Mouse (Mus musculus): ENCODE data around the gene Pank4. TPM values are rescaled to one million over a fixed set of nuclear protein-coding genes. Genes with fewer than 3 reads are reported as not detected.
A peak's percentile ranks its signal among the peaks of the same experiment; 100 is the strongest.

The Pank4 gene
- polyA plus RNA-seq (2015; fragmentation: Nextera tagmentation; extraction: Ambion mirVana), result 14.8 and 14.9 TPM in 2 replicates

DNA sequence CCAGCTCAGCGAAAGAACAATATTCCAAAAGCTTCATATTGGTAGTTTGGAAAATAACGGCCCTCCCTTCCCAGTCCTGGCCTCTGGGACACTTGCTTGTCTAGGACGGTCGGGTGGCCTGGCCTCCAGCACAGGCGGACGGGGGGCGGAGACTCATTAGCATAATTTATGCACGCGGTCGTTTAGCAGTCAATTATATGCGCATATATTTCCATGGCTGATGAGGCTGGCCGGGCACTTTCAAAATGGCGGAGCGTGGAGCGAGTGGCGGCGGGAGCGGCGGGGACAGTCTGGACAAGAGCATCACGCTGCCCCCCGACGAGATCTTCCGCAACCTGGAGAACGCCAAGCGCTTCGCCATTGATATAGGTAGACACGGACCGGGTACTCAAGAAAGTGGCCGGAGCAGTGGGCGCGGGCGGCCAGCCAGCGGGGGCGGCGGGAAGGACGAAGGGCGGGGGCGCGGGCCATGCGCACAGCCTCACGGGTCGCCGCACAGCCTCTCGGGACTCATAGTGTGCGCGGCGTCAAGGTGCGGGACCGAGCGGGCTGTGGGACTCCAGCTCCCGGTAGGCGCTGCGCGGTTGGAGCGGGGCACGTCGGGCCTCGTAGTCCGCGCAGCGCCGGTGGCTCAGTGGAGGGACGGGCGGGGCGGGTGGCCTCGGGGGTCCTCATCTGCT lies at the start of gene Pank4:
Pank4 (plus strand) TSS at position 223 of the 680 bp plus-strand sequence.
- Histone ChIP-seq H3K27ac (replicated peaks) (peak within 1 kb of the TSS; percentile 86), H3K36me3 (ENCODE audit: control insufficient read depth, insufficient read depth, low read length) (peaks cover under 1% of the 10 kb centered on the region; the same call in 1 of the 2 replicates), H3K9me3 (ENCODE audit: control insufficient read depth, low read length) (no peaks in the 10 kb centered on the region), H3K4me1 (replicated peaks; ENCODE audit: control insufficient read depth, insufficient read depth) (peaks cover 15% of the 10 kb centered on the region), H3K9ac (ENCODE audit: low read length) (peak within 1 kb of the TSS; percentile 83), H3K4me2 (replicated peaks; ENCODE audit: low read depth) (peak within 1 kb of the TSS; percentile 88), H3K4me3 (ENCODE audit: low read depth, low read length) (peak within 1 kb of the TSS; percentile 77), H3K27me3 (ENCODE audit: control insufficient read depth, insufficient read depth, low read length) (peaks cover 9% of the 10 kb centered on the region; the same call in 1 of the 2 replicates)
- ATAC-seq (ENCODE audit: low FRiP score, low TSS enrichment), result peak; percentile 96
- TF ChIP-seq EP300 (optimal IDR thresholded peaks at IDR 0.05), result no peak
- TF ChIP-seq CTCF (IDR thresholded peaks at IDR 0.05; ENCODE audit: low read depth), result no peak
- peak; percentile 91 for DNase-seq (ENCODE audit: low spot score)
- WGBS, result under 1% methylated on average over 54 of the region's 66 CpGs

DNA sequence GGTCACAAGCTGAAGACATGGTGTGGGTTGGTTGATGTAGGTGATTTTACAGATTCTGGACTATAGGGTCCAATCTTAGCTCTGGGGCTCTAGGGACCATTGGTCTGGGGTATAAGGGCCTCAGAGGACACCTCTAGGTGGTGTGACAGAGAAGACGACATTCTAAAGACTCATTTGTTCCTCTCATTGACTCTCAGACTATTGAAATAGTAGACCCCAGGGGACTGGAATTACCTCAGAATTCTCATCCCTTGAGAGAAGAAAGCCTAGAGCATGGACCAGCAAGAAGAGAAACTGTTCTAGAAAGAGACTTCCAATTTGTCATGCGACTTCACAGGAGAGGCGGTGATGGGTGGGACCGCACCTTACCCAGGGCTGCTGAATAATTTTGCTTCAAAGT lies 49.7 kb upstream of the Pank4 start:
- no peak for DNase-seq (ENCODE audit: low spot score)
- H3K9me3 ChIP-seq (ENCODE audit: control insufficient read depth, low read length), result no peaks in the 10 kb centered on the region
- no peak overlapping the region for H3K4me3 ChIP-seq (ENCODE audit: low read depth, low read length)
- H3K4me2 ChIP-seq (replicated peaks; ENCODE audit: low read depth), result no peak overlapping the region
- no peak for ATAC-seq (ENCODE audit: low FRiP score, low TSS enrichment)
- H3K27ac ChIP-seq (replicated peaks), result no peak overlapping the region
- no peak overlapping the region for H3K9ac ChIP-seq (ENCODE audit: low read length)
- no peaks in the 10 kb centered on the region for H3K27me3 ChIP-seq (ENCODE audit: control insufficient read depth, insufficient read depth, low read length)
- TF ChIP-seq CTCF (IDR thresholded peaks at IDR 0.05; ENCODE audit: low read depth) (no peak), EP300 (optimal IDR thresholded peaks at IDR 0.05) (no peak)
- no peaks in the 10 kb centered on the region; the same call in 1 of the 2 replicates for H3K36me3 ChIP-seq (ENCODE audit: control insufficient read depth, insufficient read depth, low read length)
- peaks cover 2% of the 10 kb centered on the region; the same call in 1 of the 2 replicates for H3K4me1 ChIP-seq (replicated peaks; ENCODE audit: control insufficient read depth, insufficient read depth)
- 96% methylated on average over 4 of the region's 4 CpGs for WGBS

DNA sequence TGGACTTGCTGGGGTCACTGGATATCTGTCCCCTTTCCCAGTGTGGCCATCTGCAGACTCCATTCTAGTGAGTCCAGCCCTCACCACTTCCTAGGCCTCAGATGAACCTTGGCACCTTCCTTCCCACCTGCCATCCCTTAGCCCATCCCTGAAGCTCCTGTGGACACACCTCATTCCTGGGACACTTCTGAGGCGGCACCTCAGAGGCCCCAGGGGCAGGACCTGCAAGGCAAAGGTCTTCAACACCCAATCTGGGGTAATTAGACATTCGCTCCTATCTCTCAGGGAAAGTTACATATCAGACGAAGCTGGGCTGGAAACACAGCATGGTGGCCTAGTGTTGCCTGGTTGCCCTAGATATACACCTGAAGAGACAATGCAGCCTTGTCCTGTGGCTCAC lies 49.2 kb upstream of the Pank4 start:
- no peak overlapping the region for H3K4me2 ChIP-seq (replicated peaks; ENCODE audit: low read depth)
- H3K4me1 ChIP-seq (replicated peaks; ENCODE audit: control insufficient read depth, insufficient read depth), result peaks cover 2% of the 10 kb centered on the region; the same call in 1 of the 2 replicates
- ATAC-seq (ENCODE audit: low FRiP score, low TSS enrichment) (no peak), DNase-seq (ENCODE audit: low spot score) (no peak)
- TF ChIP-seq CTCF (IDR thresholded peaks at IDR 0.05; ENCODE audit: low read depth), result no peak
- no peak for TF ChIP-seq EP300 (optimal IDR thresholded peaks at IDR 0.05)
- no peaks in the 10 kb centered on the region for H3K9me3 ChIP-seq (ENCODE audit: control insufficient read depth, low read length)
- no peak overlapping the region for H3K27ac ChIP-seq (replicated peaks)
- no peak overlapping the region for H3K9ac ChIP-seq (ENCODE audit: low read length)
- H3K36me3 ChIP-seq (ENCODE audit: control insufficient read depth, insufficient read depth, low read length), result no peaks in the 10 kb centered on the region; the same call in 1 of the 2 replicates
- no peak overlapping the region for H3K4me3 ChIP-seq (ENCODE audit: low read depth, low read length)
- WGBS, result 76% methylated on average over 3 of the region's 3 CpGs
- no peaks in the 10 kb centered on the region for H3K27me3 ChIP-seq (ENCODE audit: control insufficient read depth, insufficient read depth, low read length)

DNA sequence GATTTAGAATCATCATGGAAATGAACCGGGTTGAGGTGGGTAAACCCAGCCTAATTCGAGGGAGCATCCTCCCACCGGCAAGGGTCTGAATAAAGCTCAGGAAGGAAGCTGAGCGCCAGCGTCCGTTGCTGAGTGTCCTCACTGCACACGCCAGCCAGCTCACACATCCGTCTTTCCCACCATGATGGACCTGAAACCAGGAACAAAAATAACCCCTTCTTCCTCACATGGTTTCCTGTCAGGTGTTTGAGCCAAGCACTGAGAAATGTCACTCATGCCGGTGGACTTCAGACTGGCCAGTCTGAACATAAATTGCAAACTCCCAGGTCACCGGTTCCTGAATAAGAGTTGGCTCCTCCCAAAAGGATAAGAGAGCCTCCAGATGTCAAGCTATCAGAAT lies 48.6 kb upstream of the Pank4 start:
- Histone ChIP-seq H3K4me1 (replicated peaks; ENCODE audit: control insufficient read depth, insufficient read depth) (peaks cover 2% of the 10 kb centered on the region; the same call in 1 of the 2 replicates), H3K4me2 (replicated peaks; ENCODE audit: low read depth) (no peak overlapping the region), H3K9ac (ENCODE audit: low read length) (no peak overlapping the region), H3K36me3 (ENCODE audit: control insufficient read depth, insufficient read depth, low read length) (no peaks in the 10 kb centered on the region; the same call in 1 of the 2 replicates), H3K27ac (replicated peaks) (no peak overlapping the region), H3K4me3 (ENCODE audit: low read depth, low read length) (no peak overlapping the region), H3K9me3 (ENCODE audit: control insufficient read depth, low read length) (no peaks in the 10 kb centered on the region), H3K27me3 (ENCODE audit: control insufficient read depth, insufficient read depth, low read length) (no peaks in the 10 kb centered on the region)
- ATAC-seq (ENCODE audit: low FRiP score, low TSS enrichment) (no peak), DNase-seq (ENCODE audit: low spot score) (no peak)
- WGBS, result 74% methylated on average over 10 of the region's 10 CpGs
- no peak for TF ChIP-seq CTCF (IDR thresholded peaks at IDR 0.05; ENCODE audit: low read depth)
- TF ChIP-seq EP300 (optimal IDR thresholded peaks at IDR 0.05), result no peak

DNA sequence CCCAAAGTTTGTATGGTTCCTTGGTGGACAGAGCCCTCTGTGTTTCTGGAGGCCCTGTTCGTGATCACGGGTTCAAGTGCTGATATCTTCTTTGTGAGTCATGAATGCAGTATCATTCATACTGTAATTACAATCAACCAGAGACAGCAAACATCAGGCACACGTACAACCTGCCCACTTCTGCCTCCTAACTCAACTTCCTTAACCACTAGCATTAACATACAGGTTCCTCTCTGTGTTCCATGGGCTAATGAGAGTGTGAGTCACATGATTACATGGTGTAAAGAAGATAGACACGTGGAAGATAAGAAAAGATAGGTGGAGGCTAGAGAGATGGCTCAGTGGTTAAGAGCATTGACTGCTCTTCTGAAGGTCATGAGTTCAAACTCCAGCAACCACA lies 47.3 kb upstream of the Pank4 start:
- no peak overlapping the region for H3K4me3 ChIP-seq (ENCODE audit: low read depth, low read length)
- H3K9ac ChIP-seq (ENCODE audit: low read length), result no peak overlapping the region
- TF ChIP-seq CTCF (IDR thresholded peaks at IDR 0.05; ENCODE audit: low read depth) (no peak), EP300 (optimal IDR thresholded peaks at IDR 0.05) (no peak)
- no peaks in the 10 kb centered on the region for H3K9me3 ChIP-seq (ENCODE audit: control insufficient read depth, low read length)
- ATAC-seq (ENCODE audit: low FRiP score, low TSS enrichment) (peak; percentile 66), DNase-seq (ENCODE audit: low spot score) (no peak)
- no peak overlapping the region for H3K4me2 ChIP-seq (replicated peaks; ENCODE audit: low read depth)
- H3K4me1 ChIP-seq (replicated peaks; ENCODE audit: control insufficient read depth, insufficient read depth), result no peaks in the 10 kb centered on the region
- WGBS, result 70% methylated on average over 4 of the region's 4 CpGs
- H3K27ac ChIP-seq (replicated peaks), result no peak overlapping the region
- H3K36me3 ChIP-seq (ENCODE audit: control insufficient read depth, insufficient read depth, low read length), result no peaks in the 10 kb centered on the region; the same call in 1 of the 2 replicates
- no peaks in the 10 kb centered on the region for H3K27me3 ChIP-seq (ENCODE audit: control insufficient read depth, insufficient read depth, low read length)

DNA sequence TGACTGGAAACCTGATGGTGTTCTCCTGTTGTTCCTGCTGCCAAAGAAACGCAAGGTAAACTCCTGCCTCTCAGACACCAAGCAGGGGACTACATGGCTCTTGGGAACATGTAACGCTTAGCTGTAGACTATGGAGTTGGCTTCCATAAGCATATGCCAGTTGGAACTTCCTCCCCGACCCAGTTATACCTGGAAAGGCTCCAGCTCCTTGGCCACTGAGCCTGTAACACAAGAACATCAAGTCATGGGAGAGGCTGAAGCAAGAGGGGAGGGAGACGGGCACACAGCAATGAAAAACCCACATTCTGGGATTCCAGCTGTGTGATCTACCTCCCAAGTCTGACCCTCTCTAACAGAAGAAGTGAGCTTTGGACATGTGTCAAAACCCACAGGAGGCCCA lies 41.6 kb upstream of the Pank4 start:
- Histone ChIP-seq H3K9me3 (ENCODE audit: control insufficient read depth, low read length) (no peaks in the 10 kb centered on the region), H3K27me3 (ENCODE audit: control insufficient read depth, insufficient read depth, low read length) (no peaks in the 10 kb centered on the region), H3K4me3 (ENCODE audit: low read depth, low read length) (no peak overlapping the region), H3K27ac (replicated peaks) (no peak overlapping the region), H3K9ac (ENCODE audit: low read length) (no peak overlapping the region), H3K4me2 (replicated peaks; ENCODE audit: low read depth) (no peak overlapping the region), H3K4me1 (replicated peaks; ENCODE audit: control insufficient read depth, insufficient read depth) (no peaks in the 10 kb centered on the region), H3K36me3 (ENCODE audit: control insufficient read depth, insufficient read depth, low read length) (no peaks in the 10 kb centered on the region; the same call in 1 of the 2 replicates)
- DNase-seq (ENCODE audit: low spot score), result no peak
- ATAC-seq (ENCODE audit: low FRiP score, low TSS enrichment), result no peak
- no peak for TF ChIP-seq CTCF (IDR thresholded peaks at IDR 0.05; ENCODE audit: low read depth)
- no peak for TF ChIP-seq EP300 (optimal IDR thresholded peaks at IDR 0.05)
- WGBS, result 78% methylated on average over 4 of the region's 4 CpGs
